Mouse (Mus musculus) spleen, adult 2 months (tissue): Measurements from ENCODE around the gene Lrrc8c. TPM values are rescaled to one million over a fixed set of nuclear protein-coding genes. Genes with fewer than 3 reads are reported as not detected.

Experiments
- DNase-seq, 2 experiments: peaks; one replicate each; pipeline versions ENCODE4 v3.0.0 to v3.0.0-alpha.2; 2012 to 2021; ENCODE audit warnings: low spot score in 2 of 2, low read depth in 1 of 2
- H3K27ac ChIP-seq: fragments of 200-500 bp; 2 replicates; pipeline ENCODE4 v1.5.1; 2012; ENCODE audit warnings: low read length, inconsistent platforms; ENCODE audit not compliant: insufficient read depth
- H3K27me3 ChIP-seq: fragments of 200-500 bp; 2 replicates; pipeline ENCODE4 v1.6.1; 2012; ENCODE audit warnings: mild to moderate bottlenecking, moderate library complexity, low read length, inconsistent platforms; ENCODE audit not compliant: control insufficient read depth, insufficient read depth
- H3K36me3 ChIP-seq: fragments of 200-500 bp; 2 replicates; pipeline ENCODE4 v1.6.1; 2012; ENCODE audit warnings: mild to moderate bottlenecking, low read length, inconsistent platforms; ENCODE audit not compliant: control insufficient read depth, insufficient read depth
- H3K4me1 ChIP-seq: fragments of 200-500 bp; 2 replicates; pipeline ENCODE4 v1.6.1; 2011; ENCODE audit warnings: inconsistent platforms; ENCODE audit not compliant: control insufficient read depth, insufficient read depth, insufficient read length
- H3K4me3 ChIP-seq: fragments of 200-500 bp; 2 replicates; pipeline ENCODE4 v1.5.1; 2011; ENCODE audit warnings: mild to moderate bottlenecking, inconsistent platforms; ENCODE audit not compliant: insufficient read depth, insufficient read length; ENCODE audit errors: extremely low read depth
- CTCF ChIP-seq: fragments of 200-500 bp; IDR thresholded peaks from 2 replicates; pipeline ENCODE4 v1.5.1; 2011; ENCODE audit warnings: mild to moderate bottlenecking, inconsistent platforms; ENCODE audit not compliant: insufficient read depth, insufficient read length, insufficient replicate concordance; ENCODE audit errors: extremely low read depth
- POLR2A ChIP-seq: fragments of 200-500 bp; IDR thresholded peaks from 2 replicates; pipeline ENCODE4 v1.6.1; 2011; ENCODE audit warnings: low read depth, low read length, inconsistent platforms
- WGBS: fragments of 180-500 bp; shearing (Covaris S2); methylation state at CpG from one replicate; pipeline ENCODE4 v1.1.7; 2018; 5-methylcytosine and 5-hydroxymethylcytosine counted together
- polyA plus RNA-seq: library from polyadenylated mRNA; depleted of rRNA; stranded (reverse); fragments of >200 nt; gene quantifications from 2 replicates; pipeline ENCODE4 v1.2.3, GENCODE M21; 2012

The Lrrc8c gene
- polyA plus RNA-seq, 1 experiment, result 33.9 TPM

DNA sequence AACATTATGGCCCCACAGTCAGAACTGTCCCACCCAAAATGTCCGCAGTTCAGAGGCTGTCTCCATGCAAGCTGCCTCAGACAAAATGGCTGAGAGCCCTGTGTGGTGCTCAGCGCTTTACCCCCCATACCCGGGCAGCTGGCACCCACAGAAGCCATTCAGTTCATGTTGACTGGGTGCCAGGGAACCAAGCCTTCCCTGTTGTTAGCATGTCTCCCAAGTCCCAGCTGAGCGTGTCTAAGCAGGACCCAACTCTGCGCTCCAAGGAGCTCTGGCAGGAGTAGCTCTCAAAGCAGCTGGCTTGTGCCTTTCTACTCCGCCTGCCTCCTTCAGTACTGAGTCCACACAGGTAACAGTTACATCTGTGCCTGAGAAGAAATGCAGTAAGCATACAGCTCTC is 34.9 kb upstream of the Lrrc8c start:
- Histone ChIP-seq H3K27ac (no peak overlapping the region), H3K4me1 (no peaks in the 10 kb centered on the region), H3K36me3 (no peaks in the 10 kb centered on the region; the same call in 1 of the 2 replicates), H3K4me3 (no peak overlapping the region), H3K27me3 (no peaks in the 10 kb centered on the region)
- TF ChIP-seq POLR2A, result no peak
- no peak for TF ChIP-seq CTCF
- 98% methylated on average over 6 of the region's 6 CpGs for WGBS
- DNase-seq, result no peak

GRCm38 (mm10) chr5:105484891-105485290 is 34.3 kb upstream of the Lrrc8c start:
- H3K27ac ChIP-seq, result no peak overlapping the region
- WGBS, result 97% methylated on average over 14 of the region's 14 CpGs
- no peaks in the 10 kb centered on the region for H3K4me1 ChIP-seq
- TF ChIP-seq POLR2A, result no peak
- TF ChIP-seq CTCF, result no peak
- no peak overlapping the region for H3K4me3 ChIP-seq
- no peaks in the 10 kb centered on the region; the same call in 1 of the 2 replicates for H3K36me3 ChIP-seq
- H3K27me3 ChIP-seq, result no peaks in the 10 kb centered on the region
- no peak for DNase-seq

DNA sequence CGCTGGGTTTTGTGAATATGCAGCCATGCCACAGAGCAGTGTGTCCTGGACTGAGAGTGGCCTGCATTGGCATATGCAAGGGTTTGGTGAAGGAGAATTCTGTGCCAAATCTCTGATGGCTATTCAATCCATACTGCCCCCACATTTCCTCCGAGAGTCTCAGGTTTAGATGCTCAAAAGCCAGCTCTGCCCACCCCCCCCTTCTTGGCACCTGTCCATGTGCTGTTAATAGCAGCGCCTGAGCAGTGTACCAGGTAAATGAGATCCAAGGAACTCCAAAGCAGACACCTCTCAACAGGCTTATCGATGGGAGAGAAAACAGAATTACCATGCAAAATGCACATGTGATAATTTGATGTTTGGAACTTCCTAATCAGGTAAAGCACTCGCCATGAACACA is 29.0 kb upstream of the Lrrc8c start:
- no peaks in the 10 kb centered on the region; the same call in 1 of the 2 replicates for H3K4me1 ChIP-seq
- TF ChIP-seq POLR2A (no peak), CTCF (no peak)

GRCm38 (mm10) chr5:105491389-105491788 is 27.8 kb upstream of the Lrrc8c start:
- Histone ChIP-seq H3K27me3 (no peaks in the 10 kb centered on the region), H3K4me3 (no peak overlapping the region), H3K4me1 (peaks cover 7% of the 10 kb centered on the region; the same call in 1 of the 2 replicates), H3K27ac (no peak overlapping the region), H3K36me3 (no peaks in the 10 kb centered on the region)
- WGBS, result 76% methylated on average over 4 of the region's 4 CpGs
- no peak for DNase-seq
- TF ChIP-seq CTCF (no peak), POLR2A (no peak)

More for the DNA sequence above, 29.0 kb upstream of the Lrrc8c start:
- Histone ChIP-seq H3K36me3 (no peaks in the 10 kb centered on the region), H3K27me3 (no peaks in the 10 kb centered on the region), H3K27ac (no peak overlapping the region), H3K4me3 (no peak overlapping the region)
- WGBS, result 86% methylated on average over 5 of the region's 5 CpGs
- no peak for DNase-seq

- Histone ChIP-seq H3K27ac (no peak overlapping the region), H3K4me3 (no peak overlapping the region), H3K4me1 (peaks cover 9% of the 10 kb centered on the region; the same call in 1 of the 2 replicates), H3K36me3 (no peaks in the 10 kb centered on the region), H3K27me3 (no peaks in the 10 kb centered on the region)
- WGBS, result 31% methylated on average over 10 of the region's 10 CpGs
- peak; percentile 53 to 67 for DNase-seq
- peak; percentile 57; the same call in 1 of the 2 replicates for TF ChIP-seq CTCF
- no peak for TF ChIP-seq POLR2A
Observed at GRCm38 (mm10) chr5:105492367-105493246, 26.6 kb upstream of the Lrrc8c start.

DNA sequence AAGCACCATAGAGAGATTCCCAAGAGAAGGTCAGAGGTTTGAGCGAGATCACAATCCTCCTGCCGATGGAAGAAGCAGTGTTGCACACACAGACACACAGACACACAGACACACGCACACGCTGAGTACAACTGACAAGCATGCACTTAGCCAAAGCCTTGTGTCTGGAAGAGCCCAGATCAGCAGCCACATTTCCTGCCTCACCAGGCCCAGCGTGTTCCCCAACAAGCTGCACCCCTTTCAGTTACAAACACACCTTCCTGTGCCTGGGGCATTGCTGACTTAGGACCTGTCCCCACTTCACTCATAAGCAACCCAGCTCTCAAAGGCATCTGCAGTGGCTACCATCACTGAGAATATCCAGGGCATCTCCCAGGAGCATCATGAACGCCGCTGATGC is 25.8 kb upstream of the Lrrc8c start:
- DNase-seq, result no peak
- TF ChIP-seq POLR2A, result no peak
- no peak for TF ChIP-seq CTCF
- Histone ChIP-seq H3K27ac (no peak overlapping the region), H3K27me3 (no peaks in the 10 kb centered on the region), H3K4me1 (peaks cover 9% of the 10 kb centered on the region; the same call in 1 of the 2 replicates), H3K4me3 (no peak overlapping the region), H3K36me3 (no peaks in the 10 kb centered on the region)
- WGBS, result 74% methylated on average over 7 of the region's 7 CpGs

GRCm38 (mm10) chr5:105494246-105494917 is 24.8 kb upstream of the Lrrc8c start:
- Histone ChIP-seq H3K4me1 (peaks cover 9% of the 10 kb centered on the region; the same call in 1 of the 2 replicates), H3K27ac (no peak overlapping the region), H3K36me3 (no peaks in the 10 kb centered on the region), H3K27me3 (no peaks in the 10 kb centered on the region), H3K4me3 (no peak overlapping the region)
- no peak for DNase-seq
- WGBS, result 79% methylated on average over 10 of the region's 10 CpGs
- no peak for TF ChIP-seq POLR2A
- TF ChIP-seq CTCF, result no peak
